Mouse (Mus musculus) bone marrow, adult 2 months (tissue): Measurements from ENCODE around the gene Sgms1. TPM values are rescaled to one million over a fixed set of nuclear protein-coding genes. Genes with fewer than 3 reads are reported as not detected.

Source experiments
- H3K27ac ChIP-seq: fragments of 200-500 bp; 2 replicates; pipeline ENCODE4 v1.5.1; 2012; ENCODE audit warnings: low read depth, mild to moderate bottlenecking, control low read depth, inconsistent platforms, low read length; ENCODE audit not compliant: control insufficient read depth, poor library complexity, insufficient read depth
- H3K4me1 ChIP-seq: fragments of 200-500 bp; 2 replicates; pipeline ENCODE4 v1.6.1; 2011; ENCODE audit warnings: low read length; ENCODE audit not compliant: control insufficient read depth, insufficient read depth
- H3K4me3 ChIP-seq: fragments of 200-500 bp; replicated peaks from 2 replicates; pipeline ENCODE3; 2011; ENCODE audit warnings: mild to moderate bottlenecking, low read depth, low read length, control low read depth; ENCODE audit not compliant: control insufficient read depth
- CTCF ChIP-seq: fragments of 200-500 bp; IDR thresholded peaks from 2 replicates; pipeline ENCODE4 v1.5.1; 2011; ENCODE audit warnings: low read length, control low read depth; ENCODE audit not compliant: control insufficient read depth, insufficient read depth
- POLR2A ChIP-seq: fragments of 200-500 bp; IDR thresholded peaks from 2 replicates; pipeline ENCODE4 v1.6.1; 2011; ENCODE audit warnings: low read depth, mild to moderate bottlenecking, control low read depth, low read length, borderline replicate concordance; ENCODE audit not compliant: control insufficient read depth
- WGBS: fragments of 180-500 bp; shearing (Covaris S2); methylation state at CpG from one replicate; pipeline ENCODE4 v1.1.7; 2018; 5-methylcytosine and 5-hydroxymethylcytosine counted together
- polyA plus RNA-seq: library from polyadenylated mRNA; stranded (reverse); fragments of >200 nt; gene quantifications from 2 replicates; pipeline ENCODE4 v1.2.4, GENCODE M21; 2011; ENCODE audit warnings: low replicate concordance; ENCODE audit not compliant: missing spikeins, insufficient read depth, insufficient read length

Gene Sgms1
- polyA plus RNA-seq, 1 experiment: 19.7 TPM

DNA sequence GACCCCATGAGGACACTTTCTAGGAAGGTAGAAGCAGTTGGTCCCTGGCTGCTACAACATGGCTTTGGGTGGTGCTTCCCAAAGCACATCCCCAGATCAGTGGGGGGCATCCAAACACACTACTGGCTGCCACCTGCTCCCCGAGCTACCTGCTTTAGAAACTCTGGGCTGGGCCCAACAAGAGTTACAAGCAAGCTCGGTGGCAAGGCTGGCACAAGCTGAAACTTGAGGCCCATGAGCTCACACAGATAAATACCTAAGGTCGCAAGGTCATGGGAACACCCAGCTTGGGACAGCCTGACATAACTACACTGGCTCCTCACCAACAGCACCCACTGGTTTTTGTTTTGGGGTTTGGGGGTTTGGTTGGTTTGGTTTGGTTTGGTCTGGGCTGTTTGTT, 10.9 kb downstream of the Sgms1 start:
- no peak overlapping the region for H3K27ac ChIP-seq
- no peak for TF ChIP-seq CTCF
- TF ChIP-seq POLR2A: no peak
- H3K4me1 ChIP-seq: no peaks in the 10 kb centered on the region; the same call in 1 of the 2 replicates
- WGBS: 78% methylated on average over 3 of the region's 3 CpGs
- no peak overlapping the region for H3K4me3 ChIP-seq

DNA sequence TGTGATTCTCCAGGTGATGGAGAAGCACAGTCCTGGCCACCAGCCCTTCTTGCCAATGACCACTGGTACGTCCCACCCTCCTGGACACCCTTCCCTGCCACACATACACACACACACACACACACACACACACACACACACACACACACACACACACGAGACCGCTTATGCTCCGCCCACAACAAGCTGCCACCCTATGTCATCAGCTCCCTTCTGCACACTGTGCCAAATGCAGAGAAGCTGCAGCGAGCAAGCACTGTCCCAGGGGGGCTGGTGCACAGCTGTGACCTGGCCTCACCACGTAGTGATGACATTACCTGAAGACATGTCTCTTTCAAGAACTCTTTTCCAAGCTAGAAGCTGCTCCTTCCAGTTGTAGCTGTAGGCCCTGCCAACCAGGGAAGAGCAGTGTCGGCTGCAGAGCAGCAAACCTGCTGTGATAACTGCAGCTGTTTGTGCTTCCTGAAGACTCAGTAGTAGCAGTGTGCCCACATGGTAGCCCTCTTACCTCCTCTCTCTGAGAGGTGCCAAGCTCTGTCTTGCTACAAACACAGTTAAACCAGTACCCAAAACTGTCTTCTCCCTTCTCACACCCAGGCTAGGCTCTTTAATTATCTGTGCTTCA, 11.7 kb downstream of the Sgms1 start:
- Histone ChIP-seq H3K4me1 (no peaks in the 10 kb centered on the region; the same call in 1 of the 2 replicates), H3K27ac (no peak overlapping the region), H3K4me3 (no peak overlapping the region)
- TF ChIP-seq CTCF (no peak), POLR2A (no peak)
- WGBS: 57% methylated on average over 7 of the region's 7 CpGs

DNA sequence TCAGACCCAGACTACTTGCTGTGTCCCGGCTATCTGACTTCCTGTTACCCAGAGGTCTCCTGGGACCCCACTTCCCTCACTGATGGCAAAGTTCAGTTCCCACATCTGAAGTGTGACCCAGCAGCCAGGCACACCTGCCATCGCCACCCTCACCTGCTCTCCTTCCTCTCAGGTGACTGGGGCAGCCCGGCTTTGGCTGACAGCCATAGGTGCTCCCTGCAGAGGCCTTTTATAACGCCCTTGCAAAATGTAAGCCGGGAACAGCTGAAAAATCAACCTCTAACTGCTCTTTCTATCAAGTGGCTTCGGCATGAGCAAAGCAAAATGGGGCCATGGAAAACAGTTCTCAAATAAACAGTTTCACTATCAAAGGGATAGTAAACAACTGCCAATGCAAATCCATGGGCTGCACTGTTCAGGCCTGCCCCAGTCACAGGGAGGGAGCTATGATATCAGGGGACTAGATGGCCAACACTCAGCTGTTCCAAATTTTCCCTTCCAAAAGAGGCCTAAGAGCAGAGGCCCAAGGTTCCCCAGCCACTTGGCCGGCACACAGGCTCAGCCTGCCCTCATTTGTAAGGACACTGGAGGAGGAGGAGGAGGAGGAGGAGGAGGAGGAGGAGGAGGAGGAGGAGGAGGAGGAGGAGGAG, 12.5 kb downstream of the Sgms1 start:
- Histone ChIP-seq H3K27ac (no peak overlapping the region), H3K4me1 (no peaks in the 10 kb centered on the region; the same call in 1 of the 2 replicates)
- WGBS: 36% methylated on average over 7 of the region's 7 CpGs

DNA sequence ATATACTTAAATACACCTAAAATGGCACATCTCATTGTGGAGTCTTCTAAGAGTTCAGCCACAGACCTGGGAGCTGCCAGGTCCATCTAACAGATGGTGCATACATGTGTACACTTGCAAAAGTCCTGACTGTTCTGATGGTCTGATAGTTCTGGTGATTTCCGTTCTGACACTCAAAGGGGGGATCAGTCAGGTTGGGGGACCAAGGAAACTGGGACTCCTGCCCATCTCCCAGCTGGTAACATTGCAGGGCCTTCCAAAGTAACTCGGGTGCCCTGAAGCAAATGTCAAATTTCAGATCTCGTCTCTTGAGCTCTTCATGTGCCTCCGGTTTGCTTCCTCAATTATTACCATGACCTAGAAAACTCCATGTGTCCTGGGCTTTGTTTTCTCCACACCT, 13.5 kb downstream of the Sgms1 start:
- H3K4me3 ChIP-seq: no peak overlapping the region
- TF ChIP-seq CTCF: no peak
- 60% methylated on average over 4 of the region's 4 CpGs for WGBS
- H3K27ac ChIP-seq: no peak overlapping the region
- H3K4me1 ChIP-seq: no peaks in the 10 kb centered on the region; the same call in 1 of the 2 replicates

More for the DNA sequence above, 12.5 kb downstream of the Sgms1 start:
- TF ChIP-seq CTCF: no peak
- TF ChIP-seq POLR2A: no peak
- no peak overlapping the region for H3K4me3 ChIP-seq

DNA sequence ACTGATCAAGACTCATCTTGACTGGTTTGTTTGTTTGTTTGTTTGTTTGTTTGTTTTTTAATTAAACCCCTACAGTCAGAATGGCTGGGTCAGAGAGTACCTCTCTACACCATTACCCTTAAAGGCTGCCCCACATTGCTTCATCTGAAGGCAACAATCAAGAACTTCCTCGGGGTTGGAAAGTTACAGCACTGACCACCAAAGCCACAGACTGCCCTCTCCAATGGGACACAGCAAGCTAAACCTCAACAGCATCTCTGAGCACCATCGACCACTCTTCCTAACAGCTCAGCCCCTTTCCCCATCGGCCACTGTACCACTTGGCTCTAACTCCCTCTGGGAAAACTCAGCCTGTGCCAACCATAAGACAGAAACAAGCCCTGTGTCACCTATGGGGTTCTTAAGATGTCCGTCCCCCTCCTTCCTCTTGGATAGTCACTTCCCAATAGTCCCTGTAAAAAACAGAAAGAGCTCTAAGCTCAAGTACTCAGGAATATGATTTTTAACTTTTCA, 14.0 kb downstream of the Sgms1 start:
- WGBS: 35% methylated on average over 4 of the region's 4 CpGs
- Histone ChIP-seq H3K27ac (no peak overlapping the region), H3K4me3 (no peak overlapping the region), H3K4me1 (no peaks in the 10 kb centered on the region; the same call in 1 of the 2 replicates)
- TF ChIP-seq POLR2A (no peak), CTCF (no peak)

DNA sequence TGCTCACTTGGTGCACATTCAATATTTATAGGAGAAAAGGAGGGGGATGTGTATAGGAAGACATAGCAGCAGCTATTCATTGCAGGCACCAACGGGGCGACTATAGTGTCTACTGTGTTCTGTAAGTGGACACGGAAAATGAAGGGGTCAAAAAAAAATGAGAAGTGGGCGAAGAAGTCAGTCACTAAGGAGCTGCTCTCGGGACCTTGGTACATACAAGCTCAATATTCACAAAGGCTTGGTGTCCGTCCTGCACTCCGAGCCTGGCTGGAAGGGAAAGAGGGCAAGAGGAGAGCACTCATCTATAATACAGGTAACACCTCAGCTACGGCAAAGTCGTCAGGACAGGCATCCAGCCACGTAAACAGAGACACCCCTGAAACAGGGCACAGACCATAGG, 14.8 kb downstream of the Sgms1 start:
- 80% methylated on average over 10 of the region's 10 CpGs for WGBS
- H3K4me1 ChIP-seq: no peaks in the 10 kb centered on the region; the same call in 1 of the 2 replicates
- no peak overlapping the region for H3K27ac ChIP-seq
- no peak overlapping the region for H3K4me3 ChIP-seq
- TF ChIP-seq CTCF: no peak
- no peak for TF ChIP-seq POLR2A

DNA sequence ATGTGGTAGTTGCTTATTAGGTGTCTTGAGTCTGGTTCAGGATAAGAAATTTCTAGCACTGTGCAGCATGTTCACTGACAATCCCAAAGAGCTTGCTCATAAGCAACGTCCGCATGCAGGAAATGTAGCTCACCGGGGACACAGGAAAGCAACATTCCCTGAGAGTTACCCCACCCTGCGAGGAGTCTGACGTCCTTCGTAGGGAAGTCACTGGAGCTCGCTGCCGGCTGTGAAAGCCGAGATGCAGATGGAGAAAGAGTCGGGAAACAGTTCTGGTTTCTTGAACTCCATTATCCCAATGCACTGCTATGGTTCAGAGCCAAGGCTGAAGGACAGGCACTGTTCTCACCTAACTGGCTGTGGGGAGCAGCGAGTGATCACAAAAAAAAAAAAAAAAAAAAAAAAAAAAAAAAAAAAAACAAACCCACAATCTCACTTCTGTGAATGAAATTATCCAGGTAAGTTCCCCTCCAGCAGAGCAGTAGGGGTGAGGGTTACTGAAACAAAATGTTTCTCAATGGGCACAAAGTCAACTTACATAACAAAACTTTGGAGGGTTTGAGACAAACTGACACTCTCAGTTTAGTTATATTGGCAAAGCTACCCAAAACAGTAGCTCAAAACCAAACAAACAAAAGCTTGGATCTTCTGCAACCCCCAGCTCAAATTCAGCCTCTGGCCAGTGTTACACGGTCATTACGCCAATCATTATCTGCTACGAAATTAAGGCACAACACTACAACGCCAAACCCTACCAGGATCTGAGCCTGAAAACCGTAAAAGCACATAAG, 15.5 kb downstream of the Sgms1 start:
- TF ChIP-seq CTCF: no peak
- no peak for TF ChIP-seq POLR2A
- H3K4me3 ChIP-seq: no peak overlapping the region
- 73% methylated on average over 16 of the region's 16 CpGs for WGBS
- no peaks in the 10 kb centered on the region; the same call in 1 of the 2 replicates for H3K4me1 ChIP-seq
- H3K27ac ChIP-seq: no peak overlapping the region

DNA sequence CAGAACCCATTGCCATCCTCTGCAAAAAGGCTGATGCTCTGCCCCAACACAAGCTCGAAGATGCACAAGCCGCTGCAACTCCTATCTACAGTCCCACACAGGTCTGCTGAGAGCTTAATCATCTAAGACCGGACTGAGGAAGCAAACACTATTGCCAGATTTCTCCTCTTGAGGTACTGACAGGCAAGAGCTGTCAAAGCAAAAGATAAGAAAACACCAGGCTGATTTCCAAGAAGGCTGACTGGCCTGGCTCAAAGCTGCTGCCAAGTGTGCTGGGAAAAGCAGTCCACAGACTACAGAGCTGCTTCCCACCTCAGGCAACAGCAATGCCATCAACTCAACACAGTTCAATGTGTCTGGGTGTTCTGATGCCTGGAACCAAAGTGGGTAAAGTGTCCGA, 17.1 kb downstream of the Sgms1 start:
- TF ChIP-seq CTCF (no peak), POLR2A (no peak)
- no peaks in the 10 kb centered on the region; the same call in 1 of the 2 replicates for H3K4me1 ChIP-seq
- H3K4me3 ChIP-seq: no peak overlapping the region
- H3K27ac ChIP-seq: no peak overlapping the region
- WGBS: 46% methylated on average over 4 of the region's 4 CpGs
